Mouse (Mus musculus) bone marrow, adult 2 months (tissue): ENCODE measurements around the gene Plekhg2. TPM values are rescaled to one million over a fixed set of nuclear protein-coding genes. Genes with fewer than 3 reads are reported as not detected.

Experiments
- H3K27ac ChIP-seq: fragments of 200-500 bp; 2 replicates; pipeline ENCODE4 v1.5.1; 2012; ENCODE audit warnings: low read depth, mild to moderate bottlenecking, control low read depth, inconsistent platforms, low read length; ENCODE audit not compliant: control insufficient read depth, poor library complexity, insufficient read depth
- H3K4me1 ChIP-seq: fragments of 200-500 bp; 2 replicates; pipeline ENCODE4 v1.6.1; 2011; ENCODE audit warnings: low read length; ENCODE audit not compliant: control insufficient read depth, insufficient read depth
- H3K4me3 ChIP-seq: fragments of 200-500 bp; replicated peaks from 2 replicates; pipeline ENCODE3; 2011; ENCODE audit warnings: mild to moderate bottlenecking, low read depth, low read length, control low read depth; ENCODE audit not compliant: control insufficient read depth
- CTCF ChIP-seq: fragments of 200-500 bp; IDR thresholded peaks from 2 replicates; pipeline ENCODE4 v1.5.1; 2011; ENCODE audit warnings: low read length, control low read depth; ENCODE audit not compliant: control insufficient read depth, insufficient read depth
- POLR2A ChIP-seq: fragments of 200-500 bp; IDR thresholded peaks from 2 replicates; pipeline ENCODE4 v1.6.1; 2011; ENCODE audit warnings: low read depth, mild to moderate bottlenecking, control low read depth, low read length, borderline replicate concordance; ENCODE audit not compliant: control insufficient read depth
- WGBS: fragments of 180-500 bp; shearing (Covaris S2); methylation state at CpG from one replicate; pipeline ENCODE4 v1.1.7; 2018; 5-methylcytosine and 5-hydroxymethylcytosine counted together
- polyA plus RNA-seq: library from polyadenylated mRNA; stranded (reverse); fragments of >200 nt; gene quantifications from 2 replicates; pipeline ENCODE4 v1.2.4, GENCODE M21; 2011; ENCODE audit warnings: low replicate concordance; ENCODE audit not compliant: missing spikeins, insufficient read depth, insufficient read length

The Plekhg2 gene
- polyA plus RNA-seq, 1 experiment: 26.3 TPM

DNA sequence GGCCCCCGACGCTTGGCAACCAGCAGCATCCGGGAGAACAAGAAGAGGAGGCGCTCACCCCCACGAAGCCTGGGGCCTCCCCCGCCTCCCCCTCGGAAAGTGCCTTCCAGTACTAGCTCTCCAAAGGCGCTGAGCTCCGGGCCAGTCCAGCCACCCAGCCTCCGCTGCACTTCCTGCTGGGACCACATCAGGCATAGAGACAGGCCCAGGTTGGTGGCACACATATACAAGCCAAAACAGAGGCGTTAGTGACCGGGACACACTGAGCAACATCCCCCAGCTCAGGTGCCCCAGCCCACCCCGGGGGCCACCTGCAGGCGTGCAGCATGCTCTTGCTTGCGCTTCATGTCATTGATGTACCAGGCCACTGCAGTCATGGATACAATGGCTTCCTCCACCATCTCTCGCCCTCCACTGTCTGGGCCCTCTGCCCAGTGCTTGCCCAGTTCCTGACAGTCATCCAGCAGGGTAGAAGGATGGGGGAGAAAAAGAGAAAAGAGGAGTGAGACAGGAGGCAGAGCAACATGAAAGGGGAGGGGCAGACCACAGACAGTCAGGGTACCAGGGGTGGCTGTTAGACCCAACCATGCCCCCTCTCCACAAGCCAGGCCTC lies 4.6 kb downstream of the Plekhg2 start:
- no peak for TF ChIP-seq POLR2A
- no peak for TF ChIP-seq CTCF
- Histone ChIP-seq H3K4me3 (no peak overlapping the region), H3K27ac (no peak overlapping the region), H3K4me1 (peaks cover 1% of the 10 kb centered on the region; the same call in 1 of the 2 replicates)
- 87% methylated on average over 16 of the region's 16 CpGs for WGBS

DNA sequence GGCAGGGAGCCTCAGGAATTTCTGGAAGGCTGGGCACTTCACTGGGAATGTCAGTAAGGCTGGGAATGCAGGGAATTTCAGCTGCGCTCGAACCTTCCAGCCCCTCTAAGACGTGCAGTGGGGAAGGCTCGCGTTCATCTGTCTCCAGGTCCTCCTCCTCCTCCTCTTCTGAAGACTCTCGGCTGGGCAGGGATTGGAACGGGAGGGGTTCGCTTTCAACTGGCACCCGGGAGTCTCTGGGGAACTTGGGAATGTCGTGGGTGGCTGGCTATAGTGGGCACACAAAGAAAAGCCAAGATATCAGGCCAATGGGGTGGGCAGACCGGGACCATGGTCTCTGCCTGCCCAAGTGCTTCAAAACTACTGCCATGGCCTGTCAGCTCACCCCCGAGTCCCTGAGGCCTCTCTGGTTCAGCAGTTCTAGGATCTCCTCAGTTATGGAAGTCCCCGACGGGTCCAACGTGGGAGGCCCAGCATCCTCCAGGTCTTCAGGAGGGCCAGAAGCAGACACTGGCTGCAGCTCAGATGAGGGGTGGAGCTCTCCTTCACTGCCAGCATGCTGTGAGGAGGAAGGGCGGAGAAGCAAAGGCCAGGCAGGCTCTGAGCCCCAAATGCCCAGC lies 9.8 kb downstream of the Plekhg2 start:
- no peaks in the 10 kb centered on the region; the same call in 1 of the 2 replicates for H3K4me1 ChIP-seq
- no peak overlapping the region for H3K27ac ChIP-seq
- no peak for TF ChIP-seq POLR2A
- TF ChIP-seq CTCF: no peak
- 86% methylated on average over 16 of the region's 16 CpGs for WGBS
- H3K4me3 ChIP-seq: no peak overlapping the region

DNA sequence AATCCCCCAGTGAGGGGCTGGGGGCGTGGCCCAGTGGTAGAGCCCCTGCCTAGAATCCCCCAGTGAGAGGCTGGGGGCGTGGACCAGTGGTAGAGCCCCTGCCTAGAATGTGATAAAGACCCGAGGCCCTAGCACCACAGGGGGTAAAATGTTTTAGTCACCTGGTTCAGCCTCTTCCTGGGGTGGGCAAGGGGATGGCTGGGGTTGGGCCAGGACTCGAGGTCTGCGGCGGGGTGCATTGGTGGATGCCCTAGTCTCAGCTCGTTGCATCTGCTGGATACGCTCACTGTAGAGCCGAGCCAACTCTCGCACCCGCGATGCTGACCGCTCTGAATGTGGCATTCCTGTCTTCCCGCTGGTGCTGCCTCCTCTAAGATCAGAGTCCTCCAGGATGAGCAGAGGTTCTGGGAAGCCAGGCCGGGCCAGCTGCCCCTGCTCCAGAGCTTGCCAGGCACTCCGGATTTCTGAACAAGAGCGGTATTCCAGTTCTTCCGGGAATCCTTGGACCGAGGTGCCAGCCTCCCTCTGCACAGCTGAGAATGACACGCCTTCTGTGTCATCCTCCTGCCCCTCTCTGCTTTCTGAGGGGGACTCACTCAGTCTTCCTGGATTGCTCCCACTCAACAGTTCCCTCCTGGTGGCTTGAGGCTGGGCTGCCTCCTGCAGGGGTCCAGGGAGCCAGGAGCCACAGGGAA lies 10.6 kb downstream of the Plekhg2 start:
- Histone ChIP-seq H3K4me1 (no peaks in the 10 kb centered on the region; the same call in 1 of the 2 replicates), H3K27ac (no peak overlapping the region), H3K4me3 (no peak overlapping the region)
- TF ChIP-seq POLR2A (no peak), CTCF (no peak)
- 88% methylated on average over 20 of the region's 20 CpGs for WGBS

DNA sequence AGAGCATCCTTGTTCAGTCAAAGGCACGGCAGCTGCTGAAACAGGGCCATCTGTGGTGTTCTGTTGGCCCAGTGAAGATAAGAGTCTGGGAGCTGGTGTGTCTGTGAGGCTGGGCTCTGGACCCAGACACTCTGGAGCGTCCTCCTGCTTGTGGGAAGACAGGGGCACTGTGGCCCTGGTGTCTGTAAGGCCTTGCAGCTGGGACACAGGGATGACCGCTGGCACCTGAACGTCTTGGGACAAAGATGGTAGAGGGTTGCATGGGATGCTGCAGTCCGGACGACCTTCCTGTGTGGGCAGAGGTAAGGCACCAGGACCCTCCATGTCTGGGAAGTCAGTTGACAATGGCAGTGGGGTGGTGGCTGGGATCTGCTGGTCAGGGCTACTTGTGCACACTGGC lies 12.1 kb downstream of the Plekhg2 start:
- Histone ChIP-seq H3K4me1 (no peaks in the 10 kb centered on the region; the same call in 1 of the 2 replicates), H3K4me3 (no peak overlapping the region), H3K27ac (no peak overlapping the region)
- no peak for TF ChIP-seq CTCF
- no peak for TF ChIP-seq POLR2A
- WGBS: 87% methylated on average over 6 of the region's 6 CpGs

DNA sequence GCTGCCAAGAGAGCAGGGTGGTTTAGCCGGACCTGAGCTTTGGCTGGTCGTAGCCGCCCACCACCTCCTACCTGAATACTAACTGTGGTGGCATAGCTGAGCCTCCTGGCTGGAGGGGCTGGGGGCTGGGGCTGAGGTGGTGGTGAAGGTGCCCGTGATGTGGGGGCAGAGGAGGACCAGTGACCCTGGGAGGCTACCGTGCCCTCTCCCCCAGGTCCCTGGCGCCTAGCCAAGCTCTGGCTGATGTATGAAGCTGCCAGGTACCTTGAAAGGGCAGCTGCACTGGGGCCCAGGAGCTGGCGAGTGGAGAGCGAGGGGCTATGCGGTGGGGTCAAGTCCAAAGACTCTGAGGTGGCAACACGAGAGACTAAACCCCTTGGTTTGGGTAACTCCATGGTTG lies 12.5 kb downstream of the Plekhg2 start:
- no peak for TF ChIP-seq POLR2A
- 85% methylated on average over 10 of the region's 10 CpGs for WGBS
- Histone ChIP-seq H3K27ac (no peak overlapping the region), H3K4me1 (no peaks in the 10 kb centered on the region; the same call in 1 of the 2 replicates), H3K4me3 (no peak overlapping the region)

DNA sequence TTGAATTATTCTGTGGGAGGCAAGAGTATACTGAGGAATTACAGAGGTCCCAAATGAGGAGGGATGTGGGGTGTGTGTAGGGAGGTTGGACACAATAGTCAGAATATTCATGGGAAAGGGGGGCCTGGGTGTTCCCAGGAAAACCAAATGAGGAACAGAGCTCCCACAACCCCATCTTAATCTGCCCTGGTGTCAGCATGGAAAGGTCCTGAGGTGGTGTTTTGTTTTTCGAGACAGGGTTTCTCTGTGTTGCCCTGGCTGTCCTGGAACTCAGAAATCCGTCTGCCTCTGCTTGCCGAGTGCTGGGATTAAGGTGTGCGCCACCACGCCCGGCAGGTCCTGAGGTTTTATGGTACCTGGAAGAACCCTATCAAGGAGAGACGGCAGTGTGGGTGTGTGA lies 14.0 kb downstream of the Plekhg2 start:
- Histone ChIP-seq H3K27ac (no peak overlapping the region), H3K4me1 (no peaks in the 10 kb centered on the region; the same call in 1 of the 2 replicates), H3K4me3 (no peak overlapping the region)
- TF ChIP-seq POLR2A: no peak
- no peak for TF ChIP-seq CTCF
- 82% methylated on average over 7 of the region's 7 CpGs for WGBS

DNA sequence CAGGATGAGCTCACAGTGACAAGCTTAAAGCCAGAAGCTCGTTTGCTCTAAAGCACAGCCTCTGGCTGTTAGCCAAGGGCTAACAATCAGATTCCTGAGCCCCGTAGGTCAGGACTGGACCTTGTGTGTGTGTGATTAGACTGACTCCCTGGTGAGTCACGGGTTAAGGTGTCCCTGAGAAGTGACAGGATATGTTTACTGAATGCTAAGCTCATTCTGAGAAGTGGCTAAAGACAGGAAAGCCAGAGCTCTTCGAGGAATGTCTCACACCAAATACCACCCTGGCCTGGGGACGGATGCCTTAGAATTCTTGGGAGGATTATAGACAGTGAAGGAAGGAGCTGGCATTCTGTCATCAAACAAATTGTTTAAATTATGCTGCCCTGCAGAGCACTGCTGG lies 14.4 kb downstream of the Plekhg2 start:
- Histone ChIP-seq H3K4me1 (no peaks in the 10 kb centered on the region; the same call in 1 of the 2 replicates), H3K27ac (no peak overlapping the region), H3K4me3 (no peak overlapping the region)
- WGBS: 37% methylated on average over 5 of the region's 5 CpGs
- TF ChIP-seq POLR2A (no peak), CTCF (no peak)

DNA sequence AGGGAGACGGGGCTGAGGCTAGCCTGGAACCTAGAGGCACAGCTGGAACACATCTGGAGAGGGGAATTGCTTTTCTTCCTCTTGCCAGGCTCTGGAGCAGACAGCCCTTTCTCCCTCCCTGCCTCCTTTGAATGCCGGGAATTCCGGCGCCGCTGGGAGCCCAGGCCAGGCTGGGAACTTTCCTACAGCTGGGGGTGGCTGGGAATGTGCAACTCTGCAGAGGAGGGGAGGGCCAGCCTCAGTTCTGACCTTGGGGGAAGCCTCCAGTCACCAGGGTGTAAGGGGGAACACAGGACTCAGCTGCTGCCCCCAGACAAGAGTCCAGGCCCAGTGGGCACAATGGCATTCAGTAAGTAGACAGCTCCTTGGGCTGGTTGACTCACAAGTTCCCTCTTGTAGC lies 15.4 kb downstream of the Plekhg2 start:
- TF ChIP-seq POLR2A: no peak
- H3K27ac ChIP-seq: no peak overlapping the region
- 70% methylated on average over 5 of the region's 5 CpGs for WGBS
- no peak overlapping the region for H3K4me3 ChIP-seq
- no peaks in the 10 kb centered on the region; the same call in 1 of the 2 replicates for H3K4me1 ChIP-seq
